ENCODE assay signal across 8 mouse cellular contexts in genomic region chr13:99239161-99239530, GRCm38 (mm10). TPM values are rescaled to one million over a fixed set of nuclear protein-coding genes. Genes with fewer than 3 reads are reported as not detected.
DNase-seq lines count a peak whose midpoint lies in the region; ATAC-seq and TF ChIP-seq lines count a peak whose summit lies in the region.

No protein-coding gene starts in this region.

- WGBS in kidney, adult 2 months = 30% methylated on average over 7 of the region's 7 CpGs
- WGBS in embryonic facial prominence, embryonic 11.5 days = 12% methylated on average over 7 of the region's 7 CpGs

- no peak for TF ChIP-seq POLR2A in kidney, adult 2 months (IDR thresholded peaks at IDR 0.05; ENCODE audit: low read depth, low read length)

- no peak overlapping the region for H3K9ac ChIP-seq in embryonic facial prominence, embryonic 11.5 days (replicated peaks; ENCODE audit: low read length)

- no peak for DNase-seq in kidney, adult 2 months
- DNase-seq in kidney, adult 9 months = no peak
- DNase-seq in embryonic facial prominence, embryonic 11.5 days (ENCODE audit: low spot score) = peak; percentile 26
- DNase-seq in kidney, postnatal 10 days = peak; percentile 60
- peak; percentile 50 for DNase-seq in neural tube, embryonic 10.5 days (ENCODE audit: extremely low spot score, low spot score)
- no peak for DNase-seq in frontal cortex, postnatal 25 days (ENCODE audit: low spot score in 2 of 2)
- DNase-seq in cerebellum, postnatal 10 days = no peak

- no peaks in the 10 kb centered on the region for H3K36me3 ChIP-seq in kidney, adult 2 months (ENCODE audit: control insufficient read depth, insufficient read depth, low read length)
- H3K36me3 ChIP-seq in embryonic facial prominence, embryonic 11.5 days (replicated peaks; ENCODE audit: control insufficient read depth, insufficient read depth, low read depth, low read length) = no peaks in the 10 kb centered on the region

- no peak for ATAC-seq in embryonic facial prominence, embryonic 11.5 days (replicated peaks; ENCODE audit: insufficient number of reproducible peaks, low FRiP score, low TSS enrichment, low read depth)
- ATAC-seq in CD4-positive, CD25-positive, alpha-beta regulatory T cell, adult 4 months = no peak

- H3K4me3 ChIP-seq in kidney, adult 2 months (ENCODE audit: insufficient read depth, low read depth, low read length) = no peak overlapping the region
- no peak overlapping the region for H3K4me3 ChIP-seq in embryonic facial prominence, embryonic 11.5 days (ENCODE audit: low read depth, low read length)

- no peaks in the 10 kb centered on the region for H3K27me3 ChIP-seq in kidney, adult 2 months (replicated peaks; ENCODE audit: control insufficient read depth, insufficient read depth, low read length)
- H3K27me3 ChIP-seq in embryonic facial prominence, embryonic 11.5 days (ENCODE audit: control insufficient read depth, insufficient read depth, low read length) = no peaks in the 10 kb centered on the region

- no peaks in the 10 kb centered on the region for H3K9me3 ChIP-seq in embryonic facial prominence, embryonic 11.5 days (replicated peaks; ENCODE audit: control insufficient read depth, low read length)

- H3K4me1 ChIP-seq in kidney, adult 2 months (ENCODE audit: control insufficient read depth, insufficient read depth, low read length) = peaks cover 14% of the 10 kb centered on the region
- peaks cover 6% of the 10 kb centered on the region for H3K4me1 ChIP-seq in embryonic facial prominence, embryonic 11.5 days (ENCODE audit: control insufficient read depth, insufficient read depth, low read length)

- no peak for TF ChIP-seq CTCF in kidney, adult 2 months (conservative IDR thresholded peaks at IDR 0.05; ENCODE audit: insufficient read depth, insufficient read length, low read depth, low read length)

- peak overlapping the region; percentile 83 for H3K27ac ChIP-seq in kidney, adult 2 months (ENCODE audit: insufficient read depth, low read depth, low read length)
- H3K27ac ChIP-seq in embryonic facial prominence, embryonic 11.5 days (replicated peaks; ENCODE audit: low read depth, low read length) = no peak overlapping the region

- H3K4me2 ChIP-seq in embryonic facial prominence, embryonic 11.5 days (ENCODE audit: low read depth, low read length) = no peak overlapping the region

RNA-seq across cellular contexts. Expression of gene Zfp366, which starts 54.5 kb away (rescaled TPM):
- polyA plus RNA-seq in kidney, adult 2 months (2012; rRNA removed) = 3.1 and 4.3 TPM in 2 replicates
- 0.76 and 0.81 TPM in 2 replicates for polyA plus RNA-seq in embryonic facial prominence, embryonic 11.5 days (2014; fragmentation: Nextera tagmentation; extraction: Ambion mirVana)
- under 1 TPM in 1 of 2 experiments, not detected in 1; 0.09 TPM for polyA plus RNA-seq in CD4-positive, CD25-positive, alpha-beta regulatory T cell, adult 4 months (2017; shearing (Covaris generic))

Comparison
In these comparisons a context has a peak if more than half of its experiments do, and no peak if none do; other contexts are left out.
1. DNase-seq: peak in embryonic facial prominence, embryonic 11.5 days (single experiment), kidney, postnatal 10 days (single experiment) and neural tube, embryonic 10.5 days (single experiment); none in kidney, adult 2 months (single experiment), kidney, adult 9 months (single experiment), frontal cortex, postnatal 25 days (0 of 2) and cerebellum, postnatal 10 days (0 of 2).